ENCODE assay signal across 8 mouse cellular contexts in the genomic region with DNA sequence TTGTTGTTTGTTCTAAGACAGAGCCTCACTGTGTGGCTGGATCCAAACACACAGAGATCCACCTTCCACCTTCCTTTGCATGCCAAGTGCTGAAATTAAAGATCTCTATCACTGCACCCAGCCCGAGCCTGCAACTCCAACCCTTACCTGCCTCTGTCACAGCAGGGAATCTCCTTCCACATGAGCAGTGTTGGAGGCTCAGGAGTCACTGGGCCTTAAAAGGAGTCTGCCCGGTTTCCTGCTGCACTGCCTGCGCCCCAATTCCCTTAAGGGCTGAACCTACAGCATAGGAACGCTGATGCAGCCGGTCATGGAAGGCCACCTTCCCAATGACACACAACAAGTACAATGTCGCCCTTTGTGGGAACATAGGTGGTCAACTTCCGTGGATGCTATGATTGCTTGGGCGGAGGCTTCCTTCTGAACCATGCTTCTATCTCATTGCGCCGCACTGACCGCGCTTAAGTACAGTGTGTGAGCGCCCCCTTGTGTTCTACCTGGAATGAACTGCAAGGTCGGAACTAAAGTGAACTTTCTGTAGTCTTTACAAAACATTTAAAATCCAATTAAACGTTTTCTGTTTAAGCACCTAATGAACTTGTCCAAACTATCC. TPM values are rescaled to one million over a fixed set of nuclear protein-coding genes. Genes with fewer than 3 reads are reported as not detected.
A peak's percentile ranks its signal among the peaks of the same experiment; 100 is the strongest.
DNase-seq lines count a peak whose midpoint lies in the region; ATAC-seq and TF ChIP-seq lines count a peak whose summit lies in the region.

No protein-coding gene starts in this region.

- H3K36me3 ChIP-seq in forebrain, postnatal 0 days (ENCODE audit: insufficient read depth), result no peaks in the 10 kb centered on the region
- H3K36me3 ChIP-seq in hindbrain, embryonic 10.5 days, result no peaks in the 10 kb centered on the region

- TF ChIP-seq POLR2A in cerebellum, adult 2 months (IDR thresholded peaks at IDR 0.05; ENCODE audit: borderline replicate concordance, insufficient read depth, low read length), result no peak

- TF ChIP-seq CTCF in cerebellum, adult 2 months (IDR thresholded peaks at IDR 0.05; ENCODE audit: borderline replicate concordance, insufficient read depth, low read depth, low read length), result peak; percentile 80
- peak; percentile 85 for TF ChIP-seq CTCF in forebrain, postnatal 0 days (IDR thresholded peaks at IDR 0.05; ENCODE audit: low read depth)

- H3K9ac ChIP-seq in forebrain, postnatal 0 days, result peak overlapping the region; percentile 31; the same call in 1 of the 2 replicates

- H3K9me3 ChIP-seq in forebrain, postnatal 0 days (ENCODE audit: low read length), result no peaks in the 10 kb centered on the region
- no peaks in the 10 kb centered on the region for H3K9me3 ChIP-seq in hindbrain, embryonic 10.5 days

- H3K27me3 ChIP-seq in cerebellum, adult 2 months (ENCODE audit: control insufficient read depth, insufficient read depth, low read length), result no peaks in the 10 kb centered on the region
- H3K27me3 ChIP-seq in forebrain, postnatal 0 days (ENCODE audit: insufficient read depth, low read length), result no peaks in the 10 kb centered on the region
- H3K27me3 ChIP-seq in hindbrain, embryonic 10.5 days (ENCODE audit: insufficient read depth, poor library complexity, severe bottlenecking), result peaks cover 8% of the 10 kb centered on the region; the same call in 1 of the 2 replicates

- WGBS in cerebellum, adult 2 months, result 11% methylated on average over 15 of the region's 15 CpGs
- 6% methylated on average over 15 of the region's 15 CpGs for WGBS in forebrain, postnatal 0 days
- 8% methylated on average over 15 of the region's 15 CpGs for WGBS in hindbrain, embryonic 10.5 days

- H3K4me1 ChIP-seq in cerebellum, adult 2 months (ENCODE audit: control insufficient read depth, insufficient read depth, low read length), result 0 out of 2 replicates have a peak, but pooled peaks cover 4% of the 10 kb centered on the region
- H3K4me1 ChIP-seq in forebrain, postnatal 0 days (ENCODE audit: insufficient read depth), result no peaks in the 10 kb centered on the region
- H3K4me1 ChIP-seq in hindbrain, embryonic 10.5 days (replicated peaks), result peaks cover 7% of the 10 kb centered on the region; the same call in 1 of the 2 replicates

- H3K27ac ChIP-seq in cerebellum, adult 2 months (ENCODE audit: insufficient read depth, low read length), result no peak overlapping the region
- no peak overlapping the region for H3K27ac ChIP-seq in forebrain, postnatal 0 days (ENCODE audit: low read depth, low read length)
- peak overlapping the region; percentile 29; the same call in 1 of the 2 replicates for H3K27ac ChIP-seq in hindbrain, embryonic 10.5 days

- peak overlapping the region; percentile 40 for H3K4me2 ChIP-seq in forebrain, postnatal 0 days (ENCODE audit: low read depth)

- peak; percentile 57 for DNase-seq in MN1 (ENCODE audit: low spot score)
- peak; percentile 64 to 78 for DNase-seq in cerebellum, adult 2 months
- peak; percentile 86 for DNase-seq in forebrain, postnatal 0 days
- DNase-seq in hindbrain, embryonic 10.5 days (ENCODE audit: low spot score), result peak; percentile 71
- DNase-seq in layer of hippocampus, adult 8-10 months (ENCODE audit: low spot score in 2 of 2), result peak; percentile 51 to 79
- DNase-seq in lung, postnatal 10 days, result peak; percentile 85
- DNase-seq in retina, adult 2 months (ENCODE audit: low read depth, low spot score), result peak; percentile 53
- peak; percentile 70 for DNase-seq in thymus, postnatal 25 days

- ATAC-seq in forebrain, postnatal 0 days, result peak; percentile 70

- peak overlapping the region; percentile 56 for H3K4me3 ChIP-seq in cerebellum, adult 2 months (replicated peaks; ENCODE audit: insufficient read depth, low read depth, low read length)
- peak overlapping the region; percentile 18 for H3K4me3 ChIP-seq in forebrain, postnatal 0 days (ENCODE audit: low read depth, low read length)
- H3K4me3 ChIP-seq in hindbrain, embryonic 10.5 days, result peak overlapping the region; percentile 32

RNA-seq across cellular contexts. Expression of a gene that starts 49.5 kb away (rescaled TPM):
- polyA plus RNA-seq in cerebellum, adult 2 months (2012; rRNA removed), result 1.2 and 1.4 TPM in 2 replicates
- 0.38 and 0.81 TPM in 2 replicates for total RNA-seq in forebrain, postnatal 0 days (2014; rRNA removed)
- 0.35 and 0.44 TPM in 2 replicates for polyA plus RNA-seq in forebrain, postnatal 0 days (2015; fragmentation: Nextera tagmentation; extraction: Ambion mirVana)
- 4.9 and 9.6 TPM in 2 replicates for polyA plus RNA-seq in hindbrain, embryonic 10.5 days (2016; fragmentation: Nextera tagmentation; extraction: Ambion mirVana)
- total RNA-seq in layer of hippocampus, adult 8-10 months (2022), result 10 to 100 TPM in 1 of 4 experiments, 1 to 10 TPM in 1, under 1 TPM in 2; 0.70 to 14.8 (median 5.4) TPM

RNA-seq across cellular contexts. Expression of a gene that starts 51.7 kb away (rescaled TPM):
- polyA plus RNA-seq in cerebellum, adult 2 months (2012; rRNA removed), result 7.8 and 8.6 TPM in 2 replicates
- total RNA-seq in forebrain, postnatal 0 days (2014; rRNA removed), result 20.2 and 22.1 TPM in 2 replicates
- 3.2 and 5.3 TPM in 2 replicates for polyA plus RNA-seq in forebrain, postnatal 0 days (2015; fragmentation: Nextera tagmentation; extraction: Ambion mirVana)
- 4.0 and 4.3 TPM in 2 replicates for polyA plus RNA-seq in hindbrain, embryonic 10.5 days (2016; fragmentation: Nextera tagmentation; extraction: Ambion mirVana)
- 10 to 100 TPM; 35.1 to 50.5 (median 43.0) TPM for total RNA-seq in layer of hippocampus, adult 8-10 months (2022)
